Mouse (Mus musculus) bone marrow macrophage, adult 2 months (primary cell): ENCODE results near the gene Pdxk.

ENCODE experiments used
- CTCF ChIP-seq: IDR thresholded peaks from 2 replicates; pipeline ENCODE4 v1.5.1; 2012; ENCODE audit warnings: low read depth, mild to moderate bottlenecking, low read length, moderate library complexity
- POLR2A ChIP-seq: IDR thresholded peaks from 2 replicates; pipeline ENCODE4 v1.6.1; 2012; ENCODE audit warnings: mild to moderate bottlenecking, low read depth, low read length, borderline replicate concordance

GRCm38 (mm10) chr10:78428070-78428469 is 36.7 kb downstream of the Pdxk start:
- no peak for TF ChIP-seq CTCF
- TF ChIP-seq POLR2A: no peak
